Mouse (Mus musculus) spleen, adult 2 months (tissue): ENCODE data around the gene Hoxb13.

Experiments used
- CTCF ChIP-seq: fragments of 200-500 bp; IDR thresholded peaks from 2 replicates; pipeline ENCODE4 v1.5.1; 2011; ENCODE audit warnings: mild to moderate bottlenecking, inconsistent platforms; ENCODE audit not compliant: insufficient read depth, insufficient read length, insufficient replicate concordance; ENCODE audit errors: extremely low read depth
- POLR2A ChIP-seq: fragments of 200-500 bp; IDR thresholded peaks from 2 replicates; pipeline ENCODE4 v1.6.1; 2011; ENCODE audit warnings: low read depth, low read length, inconsistent platforms

DNA sequence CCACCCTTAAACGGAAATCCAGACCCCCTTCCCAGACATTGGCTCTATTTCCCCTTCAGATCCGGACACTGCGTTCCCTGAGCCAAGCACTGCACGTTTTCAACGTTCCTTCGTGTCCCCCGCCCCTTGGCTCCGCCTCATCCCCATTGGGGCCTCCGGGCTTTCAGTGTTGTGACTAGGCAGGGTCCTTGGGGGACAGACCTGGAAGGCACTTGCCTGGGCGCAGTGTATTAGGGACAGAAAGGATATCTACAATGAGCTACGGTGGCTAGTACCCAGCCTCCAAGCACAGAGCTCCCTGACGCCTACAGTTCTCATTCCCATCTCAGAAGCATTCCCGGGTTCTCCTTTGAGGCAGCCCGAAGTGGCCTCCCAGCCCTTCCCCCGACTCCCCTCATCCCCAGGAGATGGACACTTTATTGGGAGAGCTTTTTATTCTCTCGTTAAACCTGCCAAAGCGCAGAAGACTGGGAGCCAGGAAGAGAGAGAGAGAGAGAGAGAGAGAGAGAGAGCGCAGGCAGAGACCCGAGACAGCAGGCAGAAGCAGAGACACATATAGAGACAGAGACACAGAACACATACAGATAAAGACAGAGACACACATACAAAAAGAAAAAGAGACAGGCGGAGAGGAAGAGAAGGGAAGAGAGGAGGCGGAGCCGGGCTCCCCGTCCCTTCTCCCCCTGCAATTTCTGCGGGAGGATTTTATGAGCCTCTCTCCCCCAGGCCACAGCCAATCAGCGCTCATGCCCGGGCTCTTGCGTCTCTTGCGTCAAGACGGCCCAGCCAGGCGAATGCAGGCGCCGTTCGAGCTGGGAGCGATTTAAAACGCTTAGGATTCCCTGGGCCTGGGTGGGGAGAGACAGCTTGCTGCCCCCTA is at the start of gene Hoxb13:
- TF ChIP-seq CTCF (no peak), POLR2A (no peak)
